Mouse (Mus musculus) bone marrow macrophage, adult 2 months (primary cell): ENCODE measurements around the gene Olfr96. TPM values are rescaled to one million over a fixed set of nuclear protein-coding genes. Genes with fewer than 3 reads are reported as not detected.

Experiments
- H3K27ac ChIP-seq: 2 replicates; pipeline ENCODE4 v1.5.1; 2012; ENCODE audit warnings: low read depth, low read length; ENCODE audit not compliant: insufficient read depth
- H3K4me1 ChIP-seq: 2 replicates; pipeline ENCODE4 v1.6.1; 2012; ENCODE audit warnings: low read length; ENCODE audit not compliant: control insufficient read depth, insufficient read depth
- H3K4me3 ChIP-seq: 2 replicates; pipeline ENCODE4 v1.5.1; 2012; ENCODE audit warnings: mild to moderate bottlenecking, low read length, moderate library complexity; ENCODE audit not compliant: insufficient read depth
- CTCF ChIP-seq: IDR thresholded peaks from 2 replicates; pipeline ENCODE4 v1.5.1; 2012; ENCODE audit warnings: low read depth, mild to moderate bottlenecking, low read length, moderate library complexity
- POLR2A ChIP-seq: IDR thresholded peaks from 2 replicates; pipeline ENCODE4 v1.6.1; 2012; ENCODE audit warnings: mild to moderate bottlenecking, low read depth, low read length, borderline replicate concordance
- polyA plus RNA-seq: library from polyadenylated mRNA; stranded (reverse); fragments of >200 nt; gene quantifications from 2 replicates; pipeline ENCODE4 v1.2.4, GENCODE M21; 2012; ENCODE audit not compliant: missing spikeins, insufficient read depth, insufficient read length

Olfr96 gene
- not detected in 2 replicates for polyA plus RNA-seq

GRCm38 (mm10) chr17:37219846-37220245, at the start of gene Olfr96:
Gene Olfr96, plus strand, starts transcription at chr17:37220146.
- no peak within 1 kb of the TSS for H3K27ac ChIP-seq

GRCm38 (mm10) chr17:37185474-37185873, 34.5 kb upstream of the Olfr96 start:
- Histone ChIP-seq H3K27ac (no peak overlapping the region), H3K4me1 (no peaks in the 10 kb centered on the region), H3K4me3 (peak overlapping the region; percentile 3; the same call in 1 of the 2 replicates)
- TF ChIP-seq CTCF: no peak
- TF ChIP-seq POLR2A: no peak

More at GRCm38 (mm10) chr17:37219846-37220245, at the start of gene Olfr96:
- Histone ChIP-seq H3K4me1 (no peaks in the 10 kb centered on the region), H3K4me3 (no peak within 1 kb of the TSS)
- TF ChIP-seq CTCF: no peak
- TF ChIP-seq POLR2A: no peak

GRCm38 (mm10) chr17:37190711-37191110, 29.2 kb upstream of the Olfr96 start:
- Histone ChIP-seq H3K27ac (no peak overlapping the region), H3K4me3 (no peak overlapping the region), H3K4me1 (no peaks in the 10 kb centered on the region)
- TF ChIP-seq CTCF (no peak), POLR2A (no peak)

GRCm38 (mm10) chr17:37193032-37193431, 26.9 kb upstream of the Olfr96 start:
- TF ChIP-seq CTCF (no peak), POLR2A (no peak)
- no peak overlapping the region for H3K27ac ChIP-seq
- H3K4me3 ChIP-seq: no peak overlapping the region
- H3K4me1 ChIP-seq: no peaks in the 10 kb centered on the region

- TF ChIP-seq POLR2A: no peak
- no peak for TF ChIP-seq CTCF
- no peaks in the 10 kb centered on the region for H3K4me1 ChIP-seq
- H3K27ac ChIP-seq: no peak within 1 kb of the TSS
- H3K4me3 ChIP-seq: no peak within 1 kb of the TSS
Measured at GRCm38 (mm10) chr17:37193656-37194055, 26.3 kb upstream of the Olfr96 start, which contains the start of gene Ubd. Gene Ubd, plus strand, starts transcription at chr17:37193892.

GRCm38 (mm10) chr17:37194782-37195181, 25.2 kb upstream of the Olfr96 start:
- Histone ChIP-seq H3K4me1 (no peaks in the 10 kb centered on the region), H3K4me3 (no peak overlapping the region), H3K27ac (no peak overlapping the region)
- TF ChIP-seq CTCF: no peak
- no peak for TF ChIP-seq POLR2A

- H3K4me3 ChIP-seq: no peak overlapping the region
Measured at GRCm38 (mm10) chr17:37196845-37197724, 22.9 kb upstream of the Olfr96 start.

GRCm38 (mm10) chr17:37200894-37201293, 19.1 kb upstream of the Olfr96 start, which contains the start of gene Olfr94:
Gene Olfr94, minus strand, starts transcription at chr17:37200994.
- Histone ChIP-seq H3K4me3 (no peak within 1 kb of the TSS), H3K4me1 (no peaks in the 10 kb centered on the region), H3K27ac (no peak within 1 kb of the TSS)
- no peak for TF ChIP-seq CTCF
- TF ChIP-seq POLR2A: no peak

More at GRCm38 (mm10) chr17:37196845-37197724, 22.9 kb upstream of the Olfr96 start:
- H3K27ac ChIP-seq: no peak overlapping the region
- no peak for TF ChIP-seq POLR2A
- no peaks in the 10 kb centered on the region for H3K4me1 ChIP-seq

- TF ChIP-seq POLR2A (no peak), CTCF (peak; percentile 99)
- no peak overlapping the region for H3K4me3 ChIP-seq
- no peaks in the 10 kb centered on the region for H3K4me1 ChIP-seq
- H3K27ac ChIP-seq: no peak overlapping the region
Measured at GRCm38 (mm10) chr17:37203206-37203916, 16.6 kb upstream of the Olfr96 start.

- TF ChIP-seq CTCF (no peak), POLR2A (no peak)
- Histone ChIP-seq H3K4me1 (no peaks in the 10 kb centered on the region), H3K27ac (no peak overlapping the region), H3K4me3 (no peak overlapping the region)
Measured at GRCm38 (mm10) chr17:37203917-37204236, 16.1 kb upstream of the Olfr96 start.
